Mouse (Mus musculus) frontal cortex, postnatal 25 days (tissue): ENCODE data around the gene Slc7a6os.
"Not testable (repeated sequence)": the region's sequence is repeated elsewhere in the genome, so short reads cannot be mapped to it uniquely, and the experiment has no call there.

Experiments
- DNase-seq, 2 experiments: peaks; one replicate each; pipeline ENCODE4 v3.0.0; 2022; ENCODE audit warnings: low spot score in 2 of 2

Gene Slc7a6os

GRCm38 (mm10) chr8:106210821-106211345 is at the start of gene Slc7a6os, which contains the start of gene Prmt7:
Slc7a6os (minus strand) TSS chr8:106210935.
Prmt7 (plus strand) TSS chr8:106210936.
- DNase-seq = peak; percentile 92 to 94

- DNase-seq = no peak
Measured at GRCm38 (mm10) chr8:106259579-106260255, 49.0 kb upstream of the Slc7a6os start.

GRCm38 (mm10) chr8:106258169-106258568 is 47.4 kb upstream of the Slc7a6os start:
- DNase-seq = no peak

DNA sequence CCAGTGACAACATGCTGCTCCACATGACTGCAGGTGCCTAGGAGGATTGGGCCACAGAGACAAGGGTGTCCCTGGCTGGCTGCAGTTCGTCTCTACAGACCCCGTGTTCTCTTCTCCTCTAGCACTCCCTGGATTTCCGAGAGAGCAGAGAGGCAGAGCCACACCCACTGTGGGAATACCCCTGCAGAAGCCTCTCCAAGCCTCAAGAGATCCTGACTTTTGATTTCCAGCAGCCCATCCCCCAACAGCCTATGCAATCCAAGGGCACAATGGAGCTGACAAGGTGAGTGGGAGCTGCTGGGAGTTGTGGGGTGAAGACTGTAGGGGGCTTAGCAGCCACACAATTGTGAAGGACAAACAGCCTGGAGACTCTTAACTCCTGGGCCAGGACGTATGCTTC is 39.5 kb upstream of the Slc7a6os start:
- DNase-seq = no peak

- DNase-seq = no peak
Measured at GRCm38 (mm10) chr8:106237106-106237505, 26.4 kb upstream of the Slc7a6os start.

DNA sequence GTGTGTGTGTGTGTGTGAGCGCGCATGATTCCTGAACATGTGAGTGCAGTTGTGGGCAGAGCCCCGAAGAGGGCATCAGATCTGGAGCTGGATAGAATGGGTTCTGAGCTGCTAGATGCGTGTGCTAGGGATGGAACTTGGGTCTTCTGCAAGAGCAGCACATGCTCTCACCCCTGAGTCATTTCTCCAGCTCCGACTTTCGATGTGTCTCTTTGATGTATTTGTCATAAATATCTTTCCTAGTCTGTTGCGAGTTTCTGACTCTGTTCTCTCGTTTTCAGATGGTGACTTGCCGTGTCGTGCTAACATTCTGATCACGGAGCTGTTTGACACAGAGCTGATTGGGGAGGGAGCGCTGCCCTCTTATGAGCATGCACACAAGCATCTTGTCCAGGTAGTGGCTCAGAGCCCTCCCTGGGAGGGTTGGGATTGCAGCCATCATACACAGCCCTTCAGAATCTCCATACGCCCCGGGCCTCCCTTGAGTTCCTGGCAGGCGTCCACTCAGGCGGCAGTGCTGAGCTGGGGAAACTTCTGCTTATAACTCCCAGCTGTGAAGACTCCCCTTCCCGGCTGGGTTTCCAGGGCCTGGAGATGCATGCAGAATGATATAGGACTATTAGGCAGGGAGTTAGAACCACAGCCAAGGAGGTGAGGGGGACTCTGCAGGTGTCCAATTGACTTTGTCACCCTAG is 24.0 kb upstream of the Slc7a6os start:
- no peak for DNase-seq

- DNase-seq = no peak
Measured at GRCm38 (mm10) chr8:106232751-106233150, 22.0 kb upstream of the Slc7a6os start.

DNA sequence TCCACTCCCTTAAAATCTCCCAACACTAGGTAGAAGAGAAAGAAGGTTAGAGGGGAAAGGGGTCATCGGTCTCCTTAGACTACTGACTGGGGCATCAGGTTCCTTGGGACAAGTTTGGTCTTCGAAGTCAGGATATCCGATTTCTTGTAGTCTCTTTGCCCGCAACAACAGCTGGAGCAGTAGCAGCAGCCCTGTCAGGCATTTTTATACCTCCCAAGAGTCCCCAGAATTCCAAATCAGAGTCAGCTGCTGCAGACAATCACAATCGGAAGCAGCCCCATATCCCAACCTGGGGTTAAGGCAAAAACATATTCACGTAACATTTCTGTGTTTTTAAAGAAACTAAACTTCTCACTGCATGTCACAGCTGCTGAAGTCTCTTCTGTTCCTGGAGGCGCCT is 20.8 kb upstream of the Slc7a6os start:
- DNase-seq = no peak

- DNase-seq = peak in 1 of 2 experiments; percentile 36
Measured at GRCm38 (mm10) chr8:106226589-106226988, 15.9 kb upstream of the Slc7a6os start.

DNA sequence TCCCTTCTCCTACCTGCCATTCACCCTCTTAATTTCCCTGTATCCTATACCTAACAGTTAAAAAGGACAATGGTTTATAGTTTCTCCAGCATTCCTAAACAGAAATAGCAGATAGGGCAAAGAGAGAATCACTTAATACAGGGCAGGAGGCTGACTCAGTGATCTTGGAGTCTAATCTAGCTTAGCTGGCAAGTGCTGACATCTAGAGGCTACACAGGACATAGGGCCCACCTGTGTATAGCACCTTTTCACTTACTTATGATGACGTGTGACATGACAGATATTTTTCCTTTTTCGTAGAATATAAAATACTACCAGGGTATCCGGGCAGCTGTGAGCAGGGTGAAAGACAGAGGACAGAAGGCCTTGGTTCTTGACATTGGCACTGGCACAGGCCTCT is 8.9 kb upstream of the Slc7a6os start:
- no peak for DNase-seq

GRCm38 (mm10) chr8:106213959-106214358 is 3.2 kb upstream of the Slc7a6os start:
- no peak for DNase-seq

GRCm38 (mm10) chr8:106211421-106211820 is 686 bp upstream of the Slc7a6os start:
- no peak for DNase-seq

DNA sequence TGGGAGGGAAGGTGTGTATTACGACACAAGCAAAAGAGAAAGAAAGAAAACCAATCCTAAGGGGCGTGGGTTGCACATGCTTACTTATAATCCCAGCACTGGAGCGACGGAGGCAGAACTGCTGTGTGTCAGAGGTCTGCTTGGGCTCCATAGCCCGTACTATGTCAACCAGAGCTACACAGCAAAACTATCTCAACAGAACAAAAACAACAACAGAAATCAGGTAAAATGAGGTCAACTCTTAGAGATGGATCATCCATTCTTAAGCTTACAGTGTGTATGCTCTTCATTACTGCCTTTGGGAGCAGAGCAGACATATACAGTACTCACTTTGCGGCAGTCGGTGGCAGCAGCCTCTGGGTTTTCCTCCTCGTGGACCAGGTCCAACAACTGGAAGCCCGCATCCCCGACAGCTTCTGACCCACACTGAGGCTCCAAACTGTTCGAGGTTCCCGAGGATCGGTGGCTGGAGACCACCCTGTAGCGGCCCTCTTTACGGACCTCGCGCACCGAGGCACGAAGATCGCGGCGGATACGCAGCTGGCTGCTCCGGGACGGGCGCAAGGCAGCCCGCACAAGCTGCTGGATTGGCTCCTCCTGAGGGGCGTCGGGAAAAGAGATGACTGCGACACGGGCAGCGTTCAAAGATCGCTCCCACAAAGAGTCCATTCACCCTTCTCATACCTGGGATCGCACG is 552 bp downstream of the Slc7a6os start:
- DNase-seq = no peak

- DNase-seq = not testable (repeated sequence)
Measured at GRCm38 (mm10) chr8:106199596-106199995, 11.1 kb downstream of the Slc7a6os start.

DNA sequence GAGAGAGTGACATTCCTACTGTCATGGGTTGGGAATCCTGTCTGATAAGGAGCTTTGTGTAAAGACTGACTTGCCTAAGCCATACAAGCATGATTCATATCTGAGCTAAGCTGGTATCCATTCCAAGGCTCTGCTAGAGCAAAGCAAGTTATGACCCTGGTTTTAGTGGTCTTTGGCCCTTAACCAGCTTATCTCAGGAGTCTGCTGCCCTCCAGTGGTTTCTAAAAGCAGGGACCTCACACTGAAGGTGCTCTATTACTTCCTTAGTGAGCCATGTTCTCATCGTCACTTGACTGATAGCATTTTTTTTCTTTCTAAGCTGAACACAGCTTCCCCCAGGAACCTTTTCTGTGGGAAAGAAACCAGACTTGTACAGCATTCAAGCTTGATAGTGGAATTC is 12.0 kb downstream of the Slc7a6os start:
- no peak for DNase-seq

DNA sequence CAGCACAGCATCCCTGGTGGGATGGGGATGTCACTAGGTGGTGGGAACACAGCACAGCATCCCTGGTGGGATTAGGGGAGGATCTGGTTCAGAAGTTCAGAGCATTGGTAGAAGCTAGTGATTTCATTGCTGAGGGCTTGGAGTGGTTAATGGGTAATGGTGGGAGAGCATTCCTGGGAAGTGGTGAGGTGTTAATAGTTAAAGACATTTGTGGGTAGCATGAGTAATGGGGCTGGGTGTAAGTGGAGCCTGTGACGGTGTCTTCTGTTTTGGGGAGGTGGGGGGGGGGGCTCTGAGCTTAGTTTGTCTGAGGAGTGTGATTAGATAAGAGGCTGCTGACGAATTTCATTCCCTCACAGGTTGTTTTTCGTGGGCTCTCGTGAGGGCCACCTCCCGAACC is 16.7 kb downstream of the Slc7a6os start:
- no peak for DNase-seq

DNA sequence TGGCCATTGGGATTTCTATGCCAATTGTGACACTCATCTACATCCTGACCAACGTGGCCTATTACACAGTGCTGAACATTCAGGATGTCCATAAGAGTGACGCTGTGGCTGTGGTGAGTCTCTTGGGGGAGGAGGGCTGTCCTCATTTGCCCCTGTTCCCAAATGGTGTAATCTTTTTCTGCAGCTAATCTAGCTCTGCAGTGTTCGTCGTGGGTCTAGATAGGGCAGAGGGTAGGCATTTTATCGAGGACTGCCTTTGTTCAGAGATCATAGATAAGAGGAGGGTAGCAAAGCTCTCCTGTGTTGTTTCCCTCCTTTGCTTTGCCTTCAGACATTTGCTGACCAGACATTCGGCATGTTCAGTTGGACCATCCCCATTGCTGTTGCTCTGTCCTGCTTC is 17.6 kb downstream of the Slc7a6os start:
- DNase-seq = no peak

GRCm38 (mm10) chr8:106191639-106192038 is 19.1 kb downstream of the Slc7a6os start:
- DNase-seq = no peak

DNA sequence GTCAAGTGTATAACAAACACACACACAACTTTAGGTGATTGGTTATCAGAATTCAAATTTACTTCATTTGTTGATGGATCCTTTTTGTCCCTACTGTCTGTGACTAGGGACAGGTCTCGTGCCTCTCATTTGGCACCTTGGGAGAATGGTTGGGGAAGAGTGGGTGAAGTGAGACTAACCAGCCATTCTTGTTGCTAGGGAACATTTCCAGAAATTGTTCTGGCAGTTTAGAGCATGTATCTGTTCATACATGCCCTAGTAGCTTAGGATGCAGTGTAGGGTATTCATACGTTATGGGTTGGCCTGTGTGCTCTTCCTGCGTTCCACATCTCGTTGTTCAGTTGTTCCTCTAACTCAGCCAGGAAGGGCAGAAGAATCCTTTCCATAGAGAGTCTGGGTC is 21.6 kb downstream of the Slc7a6os start:
- no peak for DNase-seq

- DNase-seq = no peak
Measured at GRCm38 (mm10) chr8:106186394-106186793, 24.3 kb downstream of the Slc7a6os start.

- no peak for DNase-seq
Measured at GRCm38 (mm10) chr8:106185628-106186270, 25.0 kb downstream of the Slc7a6os start.

- no peak for DNase-seq
Measured at GRCm38 (mm10) chr8:106178428-106178827, 32.3 kb downstream of the Slc7a6os start.
